Mouse (Mus musculus): ENCODE measurements at regions not wholly inside any gene's neighbourhood (a gene's known extent, or its start where the extent isn't known, plus 50 kb on each side); places are given as distances from the start of the nearest gene placed in this dataset.

DNA sequence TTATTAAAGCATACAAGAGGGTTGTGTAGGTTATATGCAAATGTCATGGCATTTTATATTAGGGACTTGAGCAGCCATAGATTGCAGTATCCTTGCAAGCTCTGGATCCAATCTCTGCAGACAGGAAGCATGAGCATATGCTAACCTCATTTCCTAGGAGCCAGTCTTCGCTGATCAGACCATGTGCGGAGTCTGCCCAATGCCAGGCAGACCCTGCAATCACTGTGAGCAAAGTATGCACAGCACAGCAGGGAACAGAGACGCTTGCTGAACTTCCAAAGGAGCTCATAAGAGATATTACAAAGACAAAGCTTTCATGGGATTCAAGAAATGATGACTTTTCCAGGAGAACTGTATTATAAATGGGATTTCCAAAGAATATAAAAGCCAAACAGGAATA is 65.2 kb upstream of the Fbxl4 start:
- no peak for DNase-seq (ENCODE audit: low spot score in 2 of 2)

DNA sequence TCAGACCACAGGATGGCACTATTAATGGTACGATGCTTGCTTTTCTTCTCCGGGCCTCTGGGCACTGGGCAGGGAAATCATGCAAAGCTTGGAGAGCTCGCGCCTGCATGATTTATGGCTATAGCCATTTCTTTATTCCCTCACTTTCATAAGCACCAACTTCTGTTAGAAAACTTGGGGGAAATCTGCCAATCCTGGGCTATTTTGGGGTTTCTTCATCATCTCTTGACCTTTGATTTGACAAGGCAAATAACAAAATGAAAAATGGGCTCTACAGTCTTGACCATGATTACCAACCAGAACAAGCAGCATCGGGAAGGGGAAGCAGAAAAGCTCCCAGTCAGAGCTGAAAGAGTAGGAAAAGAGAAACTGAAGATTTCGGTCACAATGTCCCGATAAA is 57.1 kb upstream of the Fbxl4 start:
- DNase-seq (ENCODE audit: low spot score in 2 of 2) = no peak

DNA sequence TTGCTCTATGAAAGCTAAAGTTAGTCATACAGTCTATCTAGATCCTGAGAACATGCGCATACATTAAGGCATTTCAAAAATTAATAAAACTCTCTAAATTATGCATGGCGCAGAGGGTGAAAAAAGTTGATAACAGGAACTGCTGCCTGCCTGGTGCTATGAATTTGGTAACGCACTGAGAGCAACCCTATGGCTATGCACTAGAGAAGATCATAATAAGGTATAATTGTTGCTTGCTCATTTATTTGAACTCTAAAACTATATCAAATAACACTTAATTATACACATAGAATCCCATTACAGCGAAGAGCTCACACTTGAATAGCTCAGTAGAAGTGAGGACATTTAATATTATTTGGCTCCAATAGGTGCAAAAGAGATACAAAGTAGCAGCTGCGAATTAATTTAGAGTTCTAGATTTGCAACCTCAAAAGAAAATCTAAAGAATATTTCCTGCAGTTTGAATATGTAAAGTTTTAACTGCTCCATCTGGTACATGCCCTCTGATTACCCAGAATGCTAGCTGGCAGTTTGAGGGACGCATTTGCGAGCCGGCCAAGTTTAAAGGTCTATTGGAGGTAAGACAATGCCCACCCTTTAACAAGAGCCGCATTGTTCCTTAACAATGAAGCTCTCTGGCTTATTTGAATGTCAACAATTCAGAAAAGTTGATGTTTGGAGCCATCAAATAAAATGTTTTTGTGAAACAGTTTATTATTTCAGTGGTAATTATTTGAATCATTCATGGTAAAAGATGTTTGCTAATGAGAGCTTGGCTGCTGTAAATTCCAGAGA is 56.0 kb upstream of the Fbxl4 start:
- DNase-seq (ENCODE audit: low spot score in 2 of 2) = no peak

DNA sequence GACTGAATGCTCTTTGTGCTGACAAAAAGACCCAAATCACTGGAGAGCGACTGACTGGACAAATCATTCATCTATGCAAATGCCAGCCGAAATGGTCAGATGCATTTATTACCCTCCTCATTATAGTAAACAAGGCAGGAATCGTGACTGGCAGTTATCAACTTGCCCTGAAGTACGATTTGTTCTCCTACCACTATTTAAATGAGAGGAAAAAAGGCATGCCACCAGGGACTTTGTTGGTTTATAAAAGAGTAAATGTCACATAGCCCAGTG is 55.5 kb upstream of the Fbxl4 start:
- no peak for DNase-seq (ENCODE audit: low spot score in 2 of 2)

DNA sequence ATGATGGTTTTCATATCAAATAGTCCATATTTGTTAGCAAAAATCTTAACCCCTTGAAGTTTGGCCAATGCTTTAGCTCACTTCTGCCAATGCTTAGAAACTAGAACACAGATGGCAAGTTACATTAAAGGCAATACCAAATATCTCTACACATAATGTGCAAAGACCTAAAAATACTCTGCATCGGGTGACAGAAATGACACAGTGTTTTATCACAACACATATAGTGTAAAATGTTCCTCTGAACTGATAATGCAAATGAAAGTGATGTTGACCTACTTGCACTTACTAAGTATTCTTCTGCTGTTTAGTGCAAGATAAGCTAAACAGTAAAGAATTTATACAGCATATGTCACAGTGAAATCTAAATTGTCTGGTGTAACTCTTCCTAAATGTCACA is 55.1 kb upstream of the Fbxl4 start:
- no peak for DNase-seq (ENCODE audit: low spot score in 2 of 2)
